Mouse (Mus musculus) small intestine, adult 2 months (tissue): ENCODE results near the gene Atoh7.

Source experiments
- CTCF ChIP-seq: fragments of 200-500 bp; IDR thresholded peaks from 2 replicates; pipeline ENCODE4 v1.5.1; 2012; ENCODE audit warnings: low read depth, mild to moderate bottlenecking, control low read depth, inconsistent platforms, low read length, moderate library complexity, mixed read lengths; ENCODE audit not compliant: insufficient replicate concordance, insufficient read length; ENCODE audit errors: extremely low read depth
- POLR2A ChIP-seq: fragments of 200-500 bp; IDR thresholded peaks from 2 replicates; pipeline ENCODE4 v1.6.1; 2012; ENCODE audit warnings: low read depth, mild to moderate bottlenecking, control low read depth, inconsistent platforms, low read length, moderate library complexity

DNA sequence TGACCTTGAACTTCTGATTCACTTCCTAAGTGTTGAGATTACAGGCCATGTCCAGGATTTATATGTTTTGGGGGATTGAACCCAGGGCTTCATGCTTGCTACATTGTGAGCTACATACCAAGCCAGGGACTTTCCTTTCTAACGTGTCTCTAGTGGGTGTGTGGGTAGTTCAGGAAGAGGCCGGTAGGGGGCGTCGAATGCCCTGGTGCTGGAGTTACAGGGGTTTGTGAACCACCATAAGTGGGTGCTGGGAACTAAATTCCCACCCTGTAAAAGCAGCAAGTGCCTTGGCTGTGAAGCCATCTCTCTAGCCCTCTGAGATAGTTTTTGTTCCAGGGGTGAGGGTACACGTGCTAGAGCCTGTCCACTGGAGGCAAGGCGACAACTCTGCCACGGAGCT, 31.0 kb downstream of the Atoh7 start:
- TF ChIP-seq CTCF (no peak), POLR2A (no peak)
